Mouse (Mus musculus): ENCODE measurements around the gene Itpr2.

Gene Itpr2

DNA sequence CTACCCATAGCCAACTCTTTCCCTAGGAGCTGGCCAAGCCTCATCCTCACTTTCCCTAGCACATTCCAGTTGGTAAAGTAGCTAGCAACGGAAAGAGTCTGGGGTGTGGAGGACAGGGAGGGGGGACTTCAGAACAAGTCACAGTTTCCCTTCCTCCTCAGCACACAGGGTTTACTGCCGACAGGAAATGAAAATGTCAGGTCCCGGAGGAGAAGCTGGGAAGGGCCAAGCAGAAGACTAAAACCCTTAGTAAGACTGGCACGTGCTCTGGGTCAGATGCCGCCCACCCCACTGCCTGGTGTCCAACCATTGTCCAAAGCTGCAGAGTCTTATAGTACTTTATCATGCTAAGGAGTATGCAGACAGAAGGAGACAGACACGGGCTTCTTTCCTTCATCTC is 293.0 kb downstream of the Itpr2 start:
- DNase-seq = no peak

- no peak for DNase-seq
Measured at GRCm38 (mm10) chr6:146207204-146207959, 294.6 kb downstream of the Itpr2 start.

GRCm38 (mm10) chr6:146205136-146205535 is 296.9 kb downstream of the Itpr2 start:
- no peak for DNase-seq

DNA sequence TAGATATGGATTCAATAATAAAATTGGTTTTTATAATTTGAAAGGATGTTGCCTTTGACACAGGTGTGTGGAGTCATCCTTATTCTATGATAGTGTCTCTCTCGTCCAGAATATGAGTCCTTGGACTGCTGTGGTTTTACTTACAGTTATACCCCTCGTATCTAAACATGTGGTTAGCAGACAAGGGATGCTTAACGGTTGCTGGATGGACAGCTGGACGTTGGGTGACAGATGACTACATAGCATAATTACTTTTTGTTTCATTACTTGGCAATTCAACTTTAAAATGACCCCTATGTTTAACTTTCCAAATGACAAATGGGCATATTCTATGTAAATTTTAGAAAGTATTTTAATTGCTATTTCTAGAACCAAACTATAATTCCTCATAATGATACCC is 297.6 kb downstream of the Itpr2 start:
- DNase-seq = no peak

GRCm38 (mm10) chr6:146197868-146198379 is 304.1 kb downstream of the Itpr2 start:
- no peak for DNase-seq

DNA sequence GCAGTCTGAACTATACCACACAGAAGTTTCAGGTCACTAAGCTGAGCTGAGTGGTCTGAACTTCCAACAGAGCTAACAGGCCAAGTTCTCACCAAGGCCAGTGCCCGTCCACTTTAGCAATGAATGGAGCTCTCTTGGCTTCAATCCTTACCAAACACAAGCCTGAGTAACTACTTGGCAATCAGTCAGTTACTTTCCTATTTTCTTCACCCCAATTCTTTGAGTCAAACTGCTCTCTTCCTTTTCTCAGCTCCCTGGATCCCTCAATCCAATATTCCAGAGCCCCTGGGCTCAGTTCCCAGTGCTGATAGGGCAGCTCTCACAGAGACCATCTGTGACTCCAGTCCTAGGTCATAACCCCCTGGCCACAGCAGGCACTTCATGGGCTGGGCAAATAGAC is 305.3 kb downstream of the Itpr2 start:
- no peak for DNase-seq

DNA sequence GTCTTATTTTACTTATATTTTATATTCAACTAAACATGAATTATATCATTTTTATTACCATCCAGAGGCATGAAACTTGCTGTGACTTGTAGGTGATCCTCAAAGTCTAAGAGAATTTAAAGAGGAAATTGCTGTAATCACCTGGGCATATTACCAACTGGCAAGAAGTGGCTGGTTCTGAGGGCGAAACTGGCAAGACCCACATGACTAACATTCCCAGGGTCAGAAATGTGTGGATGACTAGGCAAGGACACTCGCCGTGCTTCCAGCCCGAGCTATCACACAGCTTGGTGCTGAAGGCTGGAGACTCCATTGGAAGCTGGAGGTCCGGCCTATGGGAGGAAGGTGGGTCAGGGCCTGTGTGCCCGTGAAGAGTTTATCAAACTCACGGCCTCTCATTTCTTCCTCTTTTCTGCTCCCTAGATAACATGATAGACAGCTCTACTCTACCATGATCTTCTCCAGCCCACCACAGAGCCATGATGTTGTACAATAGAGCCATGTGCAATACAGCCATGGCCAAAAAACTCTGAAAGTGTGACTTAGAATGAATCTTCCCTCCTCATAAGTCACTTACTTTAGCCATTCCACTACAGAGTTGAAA is 306.1 kb downstream of the Itpr2 start:
- no peak for DNase-seq

- no peak for DNase-seq
Measured at GRCm38 (mm10) chr6:146191931-146192330, 310.1 kb downstream of the Itpr2 start.

GRCm38 (mm10) chr6:146190006-146190405 is 312.0 kb downstream of the Itpr2 start:
- DNase-seq = no peak

GRCm38 (mm10) chr6:146185532-146185931 is 316.5 kb downstream of the Itpr2 start:
- DNase-seq = no peak

GRCm38 (mm10) chr6:146184771-146185170 is 317.3 kb downstream of the Itpr2 start:
- no peak for DNase-seq

DNA sequence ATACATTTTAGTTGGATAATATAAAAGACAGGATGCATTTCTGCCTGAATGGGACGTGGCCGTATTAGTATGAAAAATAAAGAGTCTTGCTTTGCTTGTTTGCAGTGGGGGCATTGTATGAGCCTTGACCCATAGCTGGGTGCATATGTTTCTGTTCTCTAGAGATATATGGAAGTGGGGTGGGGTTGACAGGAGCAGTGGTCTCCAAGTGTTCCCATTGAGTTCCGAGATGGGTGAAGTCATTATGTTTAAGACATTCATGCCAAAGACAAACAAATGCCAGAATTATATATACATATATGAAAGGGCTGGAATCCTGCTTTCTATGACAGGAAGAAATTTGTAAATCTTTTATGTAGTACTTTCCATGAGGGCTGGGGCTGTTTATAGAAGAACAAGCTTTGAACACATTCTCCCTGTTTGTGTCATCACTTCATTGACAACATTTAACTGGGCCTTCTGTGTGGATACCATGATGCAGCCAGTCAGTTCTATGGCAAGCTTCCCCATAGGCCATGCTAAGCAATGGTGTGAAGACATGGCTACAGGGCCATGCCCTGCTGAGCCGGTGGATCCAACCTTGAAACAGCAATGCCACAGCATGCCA is 327.3 kb downstream of the Itpr2 start:
- DNase-seq = no peak

DNA sequence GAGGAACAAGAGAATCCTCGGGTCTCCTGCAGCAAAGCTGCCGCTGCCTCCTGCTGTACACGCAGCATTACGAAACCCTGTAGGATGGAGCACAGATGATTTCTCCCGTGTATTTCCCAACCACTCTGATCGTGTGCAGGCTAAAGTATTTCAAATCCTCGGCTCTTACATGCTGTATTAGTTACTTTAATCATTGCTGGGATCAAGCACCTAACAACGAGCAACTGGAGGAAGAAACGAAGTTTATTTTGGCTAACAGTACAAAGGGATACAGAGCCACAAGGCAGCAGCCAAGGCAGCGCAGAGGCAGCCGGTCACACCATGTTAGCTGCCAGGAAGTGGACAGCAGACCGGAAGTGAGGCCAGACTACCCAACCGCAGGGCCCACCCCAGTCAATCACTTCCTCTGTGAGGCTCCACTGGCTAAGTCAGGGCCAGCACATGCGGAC is 331.4 kb downstream of the Itpr2 start:
- DNase-seq = no peak

DNA sequence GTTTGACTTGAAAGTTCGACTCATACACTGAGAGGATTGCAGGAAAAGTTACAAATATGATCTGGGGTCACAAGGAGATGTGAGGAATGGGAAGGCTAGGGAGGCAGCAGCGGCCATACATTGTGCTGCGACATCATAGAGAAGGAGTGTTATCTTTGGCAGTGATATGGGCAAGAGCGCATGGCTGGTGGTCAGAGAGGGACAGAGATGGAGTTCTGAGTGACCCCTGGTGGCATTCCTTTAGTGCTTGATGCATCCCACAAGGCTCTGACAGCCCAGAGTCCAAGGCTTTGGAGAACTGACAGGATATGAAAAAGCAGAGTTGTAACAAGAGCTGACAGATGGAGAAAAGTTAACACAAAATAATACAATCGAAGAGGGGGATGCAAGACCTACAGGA is 334.8 kb downstream of the Itpr2 start:
- DNase-seq = no peak

DNA sequence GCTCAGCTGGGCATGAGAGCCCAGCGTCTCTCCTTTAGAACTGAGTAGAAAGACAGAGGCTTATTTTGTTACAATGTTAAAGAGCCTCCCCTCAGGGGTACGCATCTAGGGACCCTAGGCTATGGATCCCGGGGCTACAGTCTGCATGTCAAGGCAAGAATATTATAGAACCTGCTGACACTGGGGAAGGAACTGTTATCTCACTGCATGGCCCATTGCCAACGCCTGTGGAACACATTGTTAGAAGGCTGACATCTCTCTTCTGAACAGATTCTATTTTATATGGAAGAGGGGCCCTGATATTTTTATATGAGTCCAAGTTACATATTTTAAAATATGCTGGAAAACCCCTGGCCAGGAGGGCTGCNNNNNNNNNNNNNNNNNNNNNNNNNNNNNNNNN is 342.4 kb downstream of the Itpr2 start:
- DNase-seq = no peak

DNA sequence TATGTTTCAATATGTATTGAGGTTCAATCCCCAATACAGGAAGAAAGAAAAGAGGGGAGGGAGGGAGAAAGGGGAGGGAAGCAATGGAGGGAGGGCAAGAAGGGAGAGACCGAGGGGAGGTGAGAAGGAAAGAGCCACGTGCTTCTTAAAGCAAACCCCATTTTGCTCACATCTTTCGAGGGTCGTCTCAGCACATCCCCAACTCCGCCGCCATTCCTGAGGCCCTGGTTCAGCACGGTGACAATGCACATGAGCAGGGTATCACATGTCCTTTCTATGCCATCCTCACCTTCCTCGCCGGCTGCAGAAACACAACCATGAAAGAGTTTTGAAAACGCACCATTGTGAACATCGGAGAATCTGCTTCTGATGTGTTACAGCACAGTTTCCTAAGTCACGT is 343.3 kb downstream of the Itpr2 start:
- no peak for DNase-seq

- DNase-seq = no peak
Measured at GRCm38 (mm10) chr6:146157983-146158535, 344.0 kb downstream of the Itpr2 start.

GRCm38 (mm10) chr6:146157099-146157498 is 344.9 kb downstream of the Itpr2 start:
- DNase-seq = no peak

GRCm38 (mm10) chr6:146156536-146156935 is 345.5 kb downstream of the Itpr2 start:
- no peak for DNase-seq

- DNase-seq = no peak
Measured at GRCm38 (mm10) chr6:146155156-146155734, 346.8 kb downstream of the Itpr2 start.

DNA sequence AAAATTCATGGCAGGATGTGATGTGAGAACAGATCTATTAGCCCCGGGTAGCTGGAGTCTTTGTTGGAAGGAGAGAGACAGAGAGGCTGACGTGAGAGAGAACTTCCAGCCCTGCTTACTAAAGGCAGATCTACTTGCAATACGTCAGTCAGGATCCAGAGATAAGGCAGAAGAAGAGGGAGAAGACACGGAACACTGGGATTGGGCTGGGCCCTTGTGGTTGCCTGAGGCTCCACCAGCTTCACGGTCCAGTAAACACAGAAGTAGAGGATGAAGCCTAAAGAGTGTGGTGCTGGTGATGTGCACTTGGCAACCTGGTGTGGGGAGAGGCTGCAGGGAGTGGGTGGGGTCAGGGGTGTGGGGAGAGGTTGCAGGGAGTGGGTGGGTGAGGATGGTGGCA is 349.2 kb downstream of the Itpr2 start:
- peak; percentile 37 for DNase-seq

GRCm38 (mm10) chr6:146140966-146141585 is 360.9 kb downstream of the Itpr2 start:
- no peak for DNase-seq

DNA sequence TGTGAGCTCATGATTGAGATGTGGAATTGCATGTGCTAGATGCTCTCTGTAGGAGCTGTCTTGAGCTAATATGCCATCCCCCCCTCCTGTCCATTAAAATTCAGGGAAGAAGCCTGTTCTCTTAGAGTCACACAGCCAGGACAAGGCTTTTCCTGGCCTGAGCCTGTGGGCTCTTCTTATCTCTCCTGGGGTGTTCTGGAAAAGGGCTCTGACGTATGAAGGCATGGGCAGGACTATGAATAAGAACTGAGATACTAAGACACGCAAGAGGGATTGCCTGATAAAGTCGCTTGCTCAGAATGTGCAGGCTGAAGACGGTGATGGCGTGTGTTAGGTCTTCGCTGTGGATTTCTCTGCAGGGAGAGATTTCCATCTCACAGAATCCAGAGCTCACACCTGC is 361.9 kb downstream of the Itpr2 start:
- no peak for DNase-seq

Measured in cerebellum, adult 9-11 months (tissue).